Mouse (Mus musculus) erythroblast, adult 5-6 weeks (primary cell): ENCODE data around the gene C8a. TPM values are rescaled to one million over a fixed set of nuclear protein-coding genes. Genes with fewer than 3 reads are reported as not detected.

Experiments
- ATAC-seq: replicated peaks from 2 replicates; pipeline ENCODE4 v1.8.0; 2016; ENCODE audit warnings: moderate number of reproducible peaks, mild to moderate bottlenecking, moderate TSS enrichment, inconsistent platforms; ENCODE audit not compliant: poor library complexity, low FRiP score, severe bottlenecking
- total RNA-seq, 2 experiments: library from RNA; stranded (forward) in 1 of 2; stranded (reverse) in 1 of 2; fragments of 150-400 nt in 1 of 2; fragments of 200-764, 138-1000 nt in 1 of 2; gene quantifications; 2 replicates each; pipeline versions ENCODE4 v1.2.3 to v1.2.4; 2015 to 2017; ENCODE audit warnings: low replicate concordance in 2 of 2

C8a gene
- total RNA-seq, 2 experiments from 2014 or later = not detected

DNA sequence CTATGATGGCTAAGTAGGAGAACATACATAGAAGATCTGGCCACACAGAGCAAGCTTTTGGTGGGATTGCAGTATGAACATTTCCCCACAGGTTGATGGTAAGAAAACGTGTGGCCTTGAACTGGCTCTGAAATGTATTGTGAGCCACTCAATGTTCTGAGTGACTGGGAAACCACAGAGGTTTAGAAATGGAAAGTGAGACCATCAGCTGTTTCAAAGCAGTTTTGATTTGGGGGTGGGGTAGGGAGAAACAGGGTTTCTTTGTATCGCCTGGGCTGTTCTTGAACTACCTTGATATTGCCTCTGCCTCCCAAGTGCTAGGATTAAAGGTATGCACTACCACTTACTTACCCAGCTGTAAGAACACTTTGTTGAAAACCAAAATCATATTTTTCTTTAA lies 21.0 kb downstream of the C8a start:
- no peak for ATAC-seq

GRCm38 (mm10) chr4:104843546-104843945 lies 32.7 kb downstream of the C8a start:
- ATAC-seq = no peak

DNA sequence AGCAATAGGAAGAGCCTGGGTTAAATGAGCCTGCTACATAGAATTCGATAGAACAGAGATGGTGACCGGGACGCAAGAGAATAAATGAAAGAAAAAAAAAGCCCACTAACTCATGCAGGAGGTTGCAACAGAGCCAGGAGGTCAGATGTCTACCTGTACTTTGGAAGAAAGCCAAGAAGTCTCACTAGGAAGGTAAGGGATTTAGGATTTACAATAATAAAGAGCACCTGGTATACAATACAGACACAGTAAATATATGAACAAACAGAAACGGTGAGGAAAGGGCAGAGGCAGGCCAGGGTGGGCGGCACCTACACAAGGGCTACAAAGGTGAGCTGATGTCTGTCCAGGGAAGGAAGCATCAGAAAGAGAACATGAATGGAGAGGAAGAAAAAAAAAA lies 34.0 kb downstream of the C8a start:
- ATAC-seq = no peak

DNA sequence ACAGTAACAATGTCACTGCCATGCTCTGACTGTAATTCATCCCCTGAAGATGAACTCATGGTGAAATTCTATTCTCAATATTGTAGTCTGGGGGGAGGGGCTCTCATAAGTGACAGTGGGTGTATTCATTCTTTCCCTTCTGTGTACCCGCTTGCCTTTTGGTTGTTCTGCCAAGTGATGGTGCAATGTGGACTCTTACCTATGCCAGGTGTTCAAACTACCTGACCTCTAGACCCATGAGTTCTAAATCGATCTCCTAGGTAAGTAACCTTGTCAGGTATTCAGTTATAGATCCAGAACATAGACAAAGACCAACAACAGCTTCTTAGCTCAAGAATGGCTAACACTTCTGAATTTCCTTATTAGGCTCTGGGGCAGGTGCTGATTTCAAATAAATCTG lies 37.9 kb downstream of the C8a start:
- no peak for ATAC-seq

DNA sequence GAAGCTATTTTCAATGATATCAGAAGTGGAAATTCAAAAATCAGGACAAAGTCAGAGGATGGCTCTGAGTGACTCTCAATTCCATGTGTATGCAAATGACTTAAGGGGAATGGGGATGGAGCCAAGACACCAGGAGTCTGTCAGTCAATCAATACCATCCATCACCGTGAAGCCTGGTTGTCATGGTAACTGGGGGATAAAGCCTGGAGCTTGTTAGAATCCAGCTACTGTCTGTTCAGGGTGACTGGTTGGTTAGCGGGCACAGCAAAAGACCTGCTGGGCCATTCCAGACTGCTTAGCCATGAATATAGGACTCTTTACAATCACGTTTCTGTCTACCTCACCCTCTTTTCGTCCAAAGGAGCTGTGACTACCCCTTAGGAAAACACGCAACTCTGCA lies 41.1 kb downstream of the C8a start:
- no peak for ATAC-seq

GRCm38 (mm10) chr4:104828939-104829338 lies 47.3 kb downstream of the C8a start:
- no peak for ATAC-seq

DNA sequence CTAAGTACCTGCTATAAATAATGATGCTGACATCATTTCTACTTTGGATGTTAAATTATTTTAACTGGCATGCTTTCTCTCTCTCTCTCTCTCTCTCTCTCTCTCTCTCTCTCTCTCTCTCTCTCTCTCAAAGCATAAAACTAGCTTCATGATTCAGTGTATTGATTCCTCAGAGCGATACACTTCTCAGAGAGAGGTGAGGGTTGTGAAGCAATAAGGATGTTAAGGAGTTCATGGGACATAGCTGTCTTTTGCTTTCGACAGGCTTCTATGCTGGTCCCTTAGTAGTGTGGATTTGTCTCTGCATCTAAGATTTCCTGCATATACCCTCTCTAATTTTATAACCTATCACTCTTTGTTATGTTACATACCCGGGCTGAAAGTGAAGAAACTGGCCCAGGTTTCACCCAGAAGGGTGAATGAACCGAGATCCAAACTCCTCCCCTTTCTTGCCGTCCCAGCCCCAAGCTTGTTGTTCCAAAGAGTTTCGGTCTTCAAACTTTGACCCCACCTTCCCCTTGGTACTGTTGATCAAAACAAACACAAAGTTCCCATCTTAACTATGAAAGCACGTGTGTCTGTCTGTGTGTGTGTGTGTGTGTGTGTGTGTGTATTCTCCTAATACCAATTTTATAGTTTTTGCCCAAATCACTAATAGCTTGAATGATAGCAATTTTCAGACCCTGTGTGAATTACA lies 51.7 kb downstream of the C8a start:
- ATAC-seq = no peak

DNA sequence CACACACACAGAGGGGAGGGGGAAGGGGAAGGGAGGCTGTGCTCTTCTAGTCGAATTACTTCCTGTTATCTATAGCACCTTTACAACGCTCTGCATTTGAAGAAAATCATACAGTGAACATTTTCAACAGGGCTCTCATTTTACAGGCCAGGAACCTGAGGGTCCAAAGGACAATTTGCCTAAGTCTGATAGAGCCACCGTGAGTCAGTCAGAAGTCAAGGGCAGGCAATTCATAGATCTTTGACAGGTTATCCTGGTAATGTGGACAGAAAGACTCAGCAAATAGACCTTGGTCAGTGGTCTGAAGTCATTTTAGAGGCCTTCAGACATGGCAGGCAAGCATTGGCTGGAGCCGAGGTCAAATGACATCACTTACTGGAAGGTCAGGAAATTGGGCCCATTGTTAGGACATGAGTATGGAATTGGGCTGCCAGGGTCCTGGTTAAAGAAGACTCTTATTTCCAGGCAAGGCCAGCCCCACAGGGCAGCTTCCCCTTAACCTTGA lies 52.5 kb downstream of the C8a start:
- ATAC-seq = no peak

DNA sequence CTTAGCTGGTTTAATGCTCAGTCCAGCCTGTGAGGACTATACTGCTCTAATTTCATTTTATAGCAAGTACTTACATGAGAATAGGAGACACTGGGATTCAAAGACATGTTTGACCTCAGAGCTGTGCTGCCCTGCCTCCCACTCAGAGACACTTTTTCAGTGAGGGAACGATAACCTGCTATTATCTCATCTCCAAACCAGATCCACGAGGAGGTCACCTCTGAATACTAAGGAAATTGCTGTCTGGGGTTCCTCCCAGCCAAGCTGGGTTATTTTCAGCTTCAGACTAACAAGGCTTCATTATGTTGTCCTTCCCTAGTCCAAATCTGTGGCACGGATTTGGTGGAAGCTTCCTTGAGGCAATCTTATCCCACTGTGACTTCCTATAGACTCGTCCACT lies 56.3 kb downstream of the C8a start:
- ATAC-seq = no peak

DNA sequence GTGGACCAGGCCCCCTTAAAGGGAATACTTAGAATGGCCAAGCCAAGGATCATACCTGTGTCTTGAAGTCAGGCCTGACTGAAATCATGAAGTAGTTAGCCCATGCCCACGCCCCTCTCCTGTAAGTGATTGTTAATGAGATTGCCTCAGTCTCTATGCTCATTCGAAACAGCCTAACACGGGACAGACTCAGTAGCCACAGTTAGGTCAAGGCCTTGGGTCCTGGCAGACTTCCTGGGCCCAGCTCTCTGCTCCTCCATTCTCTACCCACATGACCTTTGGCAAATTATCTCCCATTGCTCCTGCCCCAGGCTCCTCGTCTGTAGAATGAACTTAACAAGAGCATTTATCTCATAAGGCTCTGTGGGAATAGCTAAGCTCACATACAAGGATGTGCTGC lies 57.2 kb downstream of the C8a start:
- no peak for ATAC-seq

DNA sequence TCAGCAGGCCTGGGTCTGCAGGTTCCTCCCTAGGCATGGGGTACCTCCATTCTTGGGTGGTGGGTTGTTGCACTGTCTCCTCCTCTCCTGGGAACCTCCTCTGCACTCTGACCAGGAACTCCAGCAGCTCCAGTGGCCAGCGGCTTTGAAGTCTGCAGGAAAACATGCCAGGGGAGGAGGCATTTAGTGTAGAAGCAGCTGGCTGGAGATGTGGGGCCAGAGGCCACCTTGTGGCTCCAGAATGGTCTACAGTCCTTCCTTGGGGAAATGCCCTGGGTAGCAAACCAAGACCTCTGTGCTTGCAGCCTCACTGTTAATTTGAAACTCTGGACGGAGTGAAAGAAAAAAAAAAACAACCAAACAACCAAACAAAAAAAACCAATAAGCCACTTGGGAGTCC lies 58.7 kb downstream of the C8a start:
- ATAC-seq = no peak

DNA sequence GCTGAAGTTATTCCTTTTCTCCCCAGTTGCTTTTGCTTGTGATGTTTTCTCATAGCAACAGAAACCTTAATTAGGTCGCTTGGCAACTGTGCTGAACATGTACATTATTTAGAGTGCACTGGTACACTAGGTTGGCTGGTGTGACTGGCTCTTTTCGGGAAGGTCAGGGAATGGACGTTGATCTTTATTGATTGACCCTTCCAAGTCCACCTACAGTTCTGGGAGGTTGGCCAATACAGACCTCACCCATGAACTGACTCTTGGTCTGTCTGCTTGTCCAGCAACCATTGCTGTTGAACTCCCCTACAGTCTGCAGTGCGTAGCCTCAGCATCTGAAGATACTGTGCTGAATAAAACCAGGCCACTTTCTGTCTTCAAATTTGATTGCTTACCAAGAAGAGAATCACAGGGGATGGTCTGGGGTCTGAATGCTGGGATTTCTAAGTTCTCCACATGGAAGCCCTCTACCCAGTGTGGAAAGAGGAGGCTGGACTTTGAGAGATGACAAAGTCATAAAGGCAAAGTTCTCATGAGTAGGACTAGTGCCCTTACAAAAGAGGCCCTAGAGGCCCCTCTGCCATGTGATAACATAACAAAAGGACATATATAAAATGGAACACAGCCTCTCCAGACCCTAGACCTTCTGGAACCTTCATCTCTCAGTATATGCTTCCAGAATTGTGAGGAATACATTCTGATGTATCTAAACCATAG lies 59.5 kb downstream of the C8a start:
- ATAC-seq = no peak

- ATAC-seq = no peak
Observed at GRCm38 (mm10) chr4:104813617-104814016, 62.6 kb downstream of the C8a start.

- no peak for ATAC-seq
Observed at GRCm38 (mm10) chr4:104810710-104811286, 65.4 kb downstream of the C8a start.

- no peak for ATAC-seq
Observed at GRCm38 (mm10) chr4:104805414-104806257, 70.6 kb downstream of the C8a start.

DNA sequence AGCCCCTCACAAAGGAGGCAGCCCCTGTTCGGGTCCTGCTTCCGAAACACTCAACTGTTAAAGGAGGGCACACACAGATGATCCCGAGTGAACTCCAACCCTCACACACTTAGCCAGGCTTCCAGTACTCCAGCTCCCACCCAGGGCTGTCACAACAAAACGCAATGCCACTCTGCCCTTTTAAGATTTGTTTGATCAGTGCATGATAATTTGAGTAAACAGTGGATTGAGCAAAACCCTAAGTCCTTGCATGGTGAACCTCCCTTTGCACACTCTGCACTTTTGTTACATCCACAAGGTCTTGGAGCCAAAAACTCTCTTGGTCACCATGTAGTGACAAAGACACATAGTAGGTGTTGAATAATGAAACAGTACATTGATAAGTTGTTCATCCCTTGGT lies 72.1 kb downstream of the C8a start:
- no peak for ATAC-seq

DNA sequence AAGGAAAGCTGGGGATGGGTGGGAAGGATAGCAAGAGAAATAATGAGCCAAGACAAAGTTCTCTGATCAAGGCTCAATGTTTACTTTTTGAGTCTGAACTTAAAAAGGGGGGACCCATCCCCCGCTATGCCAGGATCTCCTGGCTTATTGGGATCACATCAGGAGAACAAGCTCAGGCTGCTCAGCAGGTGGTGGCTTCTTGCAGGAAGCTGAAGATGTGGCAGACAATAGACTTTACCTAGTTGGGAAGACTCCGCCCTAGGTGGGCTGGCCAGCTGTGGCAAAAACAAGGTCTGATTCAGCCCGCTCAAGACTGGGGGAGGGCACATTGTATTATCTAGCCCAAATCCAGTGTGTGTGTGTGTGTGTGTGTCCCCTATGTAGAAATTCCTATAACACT lies 74.6 kb downstream of the C8a start:
- ATAC-seq = no peak

GRCm38 (mm10) chr4:104798951-104799350 lies 77.2 kb downstream of the C8a start:
- ATAC-seq = no peak

- ATAC-seq = no peak
Observed at GRCm38 (mm10) chr4:104792111-104792510, 84.1 kb downstream of the C8a start.

DNA sequence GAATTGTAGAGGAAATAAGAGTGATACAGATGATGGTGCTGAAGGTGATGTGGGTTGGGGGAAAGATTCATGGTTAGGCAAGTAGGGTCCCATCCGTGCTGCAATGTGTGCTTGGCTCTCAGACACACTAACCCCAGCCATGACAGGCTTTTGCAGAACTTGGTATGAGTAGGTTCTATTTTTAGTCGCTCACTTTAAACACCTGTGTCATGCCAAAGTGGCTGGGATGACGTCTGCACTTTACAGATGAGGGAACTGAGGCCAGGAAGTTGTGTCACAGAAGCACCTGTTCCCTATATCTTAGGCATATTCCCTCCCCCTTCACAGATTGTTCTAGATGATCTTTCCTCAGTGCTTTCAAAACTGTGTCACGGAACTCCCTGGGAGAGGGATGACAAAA lies 93.9 kb downstream of the C8a start:
- ATAC-seq = no peak
